Mouse (Mus musculus) C2C12 (cell line): Measurements from ENCODE around the gene Rasgef1b.

ENCODE experiments used
- CTCF ChIP-seq: IDR thresholded peaks from one replicate; pipeline ENCODE4 v1.5.1; 2011; ENCODE audit not compliant: control insufficient read depth, insufficient read depth, insufficient read length
- MAX ChIP-seq: IDR thresholded peaks from one replicate; pipeline ENCODE4 v1.6.1; 2011; ENCODE audit warnings: mild to moderate bottlenecking, control low read depth
- USF1 ChIP-seq: IDR thresholded peaks from one replicate; pipeline ENCODE4 v1.6.1; 2011; ENCODE audit warnings: low read depth, mild to moderate bottlenecking, control low read depth, moderate library complexity

DNA sequence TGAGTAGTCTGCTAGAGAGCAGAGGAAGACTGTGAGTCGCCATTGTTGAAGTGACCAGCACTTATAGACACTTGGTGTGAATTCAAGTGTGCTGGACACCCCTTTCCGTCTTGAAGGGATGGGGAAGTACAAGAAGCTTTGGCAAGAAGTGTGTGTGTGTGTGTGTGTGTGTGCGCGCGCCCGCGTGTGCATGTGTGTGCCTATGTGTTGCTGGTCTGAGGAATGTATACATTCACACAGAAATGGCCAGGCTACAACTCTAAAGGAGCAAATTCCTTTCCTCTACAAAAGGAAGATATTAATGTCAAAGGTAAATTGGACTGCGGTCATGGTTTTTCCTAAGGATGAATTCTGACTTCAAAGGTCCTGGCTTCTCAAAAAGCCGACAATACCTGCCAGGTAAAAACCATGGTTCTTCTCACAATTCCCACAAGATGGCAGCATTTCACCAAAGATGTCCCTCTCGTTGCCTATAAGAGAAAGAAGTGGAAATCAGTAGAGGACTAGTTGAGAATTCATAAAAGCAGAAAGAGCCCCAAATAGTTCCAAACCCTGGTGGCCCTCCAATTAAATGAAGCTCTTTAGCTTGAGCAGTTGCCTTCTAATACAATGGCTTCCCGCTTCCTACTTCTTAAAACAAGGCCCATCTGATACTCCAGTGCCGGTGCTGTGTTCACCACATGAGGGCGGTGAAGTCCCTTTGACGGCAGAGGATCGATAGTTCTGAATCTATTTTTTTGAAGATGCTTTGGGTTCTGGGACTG, 526.6 kb downstream of the Rasgef1b start:
- peak; percentile 13 for TF ChIP-seq CTCF
- no peak for TF ChIP-seq USF1
- no peak for TF ChIP-seq MAX
